Mouse (Mus musculus) cortical plate, adult 2 months (tissue): ENCODE data around the gene Ube2n.

Experiments
- CTCF ChIP-seq: fragments of 200-500 bp; IDR thresholded peaks from 2 replicates; pipeline ENCODE4 v1.5.1; 2011; ENCODE audit warnings: mild to moderate bottlenecking, control low read depth, low read length; ENCODE audit not compliant: insufficient read depth; ENCODE audit errors: extremely low read depth
- POLR2A ChIP-seq: fragments of 200-500 bp; IDR thresholded peaks from 2 replicates; pipeline ENCODE4 v1.6.1; 2011; ENCODE audit warnings: mild to moderate bottlenecking, low read length, control low read depth; ENCODE audit not compliant: insufficient read depth; ENCODE audit errors: extremely low read depth

- TF ChIP-seq CTCF (no peak), POLR2A (no peak)
Observed at GRCm38 (mm10) chr10:95546178-95546577, 31.2 kb downstream of the Ube2n start.
